Mouse (Mus musculus) 3134 (cell line): ENCODE measurements around the gene Tuba3a.
"Not testable (repeated sequence)": the region's sequence is repeated elsewhere in the genome, so short reads cannot be mapped to it uniquely, and the experiment has no call there.

Source experiments
- DNase-seq: peaks from one replicate; pipeline ENCODE4 v3.0.0-alpha.2; 2011; ENCODE audit warnings: low spot score; ENCODE audit not compliant: insufficient read length; ENCODE audit errors: extremely low read depth

Gene Tuba3a

GRCm38 (mm10) chr6:125268799-125269198 is 17.0 kb downstream of the Tuba3a start:
- no peak for DNase-seq

DNA sequence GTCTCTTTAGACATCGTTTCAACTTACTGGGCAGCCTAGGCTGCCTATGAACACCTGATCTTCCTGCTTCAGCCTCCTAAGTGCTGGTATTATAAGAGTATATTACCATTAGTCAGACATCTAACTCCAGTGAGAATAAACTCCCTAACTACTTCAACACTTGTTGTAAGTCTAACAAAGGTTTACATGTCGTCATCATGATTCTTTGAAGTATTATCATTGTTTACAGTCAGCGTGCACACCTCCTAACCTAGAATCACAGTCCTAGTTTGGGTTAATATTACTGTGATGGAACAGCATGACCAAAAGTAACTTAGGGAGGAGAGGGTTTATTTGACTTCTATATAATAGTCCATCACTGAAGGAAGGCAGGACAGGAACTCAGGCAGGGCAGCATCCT is 18.4 kb downstream of the Tuba3a start:
- no peak for DNase-seq

- not testable (repeated sequence) for DNase-seq
Observed at GRCm38 (mm10) chr6:125266600-125266999, 19.2 kb downstream of the Tuba3a start.

- DNase-seq, result no peak
Observed at GRCm38 (mm10) chr6:125266091-125266490, 19.8 kb downstream of the Tuba3a start.

DNA sequence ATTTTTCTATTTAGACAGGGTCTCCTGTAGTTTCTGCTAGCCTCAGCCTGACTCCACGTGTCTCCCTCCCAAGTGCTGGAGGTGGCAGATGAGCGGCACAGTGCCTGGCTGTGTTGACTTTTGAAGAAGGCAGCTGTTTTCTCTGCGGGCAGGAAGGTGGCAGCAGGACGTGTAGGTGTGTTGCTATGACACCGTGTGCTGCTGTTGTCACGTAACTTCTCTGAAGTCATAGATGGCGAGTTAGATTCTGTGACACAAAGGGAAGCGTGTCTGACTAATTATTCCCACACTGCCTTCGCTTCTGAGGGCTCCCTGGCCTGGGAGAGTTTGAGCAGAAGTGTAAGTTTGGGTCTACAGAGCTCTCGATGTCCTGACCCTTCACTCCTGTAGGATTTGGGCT is 20.6 kb downstream of the Tuba3a start:
- no peak for DNase-seq

GRCm38 (mm10) chr6:125264219-125264618 is 21.6 kb downstream of the Tuba3a start:
- no peak for DNase-seq

DNA sequence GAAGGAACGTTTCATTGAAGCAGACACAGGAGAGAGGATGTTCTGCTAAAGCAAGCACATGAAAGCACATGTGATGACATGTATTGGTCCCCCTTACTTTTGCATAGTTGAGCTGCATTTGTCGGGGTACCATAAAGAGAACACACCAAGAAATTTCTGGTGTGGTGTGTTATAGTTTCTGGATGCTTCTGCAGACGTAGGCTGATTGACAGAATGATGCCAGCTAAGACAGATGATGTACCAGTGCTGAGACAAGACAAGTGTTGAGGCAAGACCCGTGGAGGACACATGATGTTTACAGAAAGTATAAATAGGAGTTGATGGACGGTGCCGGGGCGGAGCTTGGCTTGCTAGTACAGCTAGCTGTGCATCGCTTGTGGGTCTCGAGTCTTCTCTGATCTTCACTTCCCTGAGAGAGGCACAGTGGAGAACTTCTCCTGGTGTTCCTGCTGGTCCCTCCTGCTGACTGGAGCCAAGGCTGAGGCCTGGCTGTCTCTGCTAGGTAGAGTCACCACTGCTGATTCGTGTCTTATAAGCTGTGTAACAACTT is 25.8 kb downstream of the Tuba3a start:
- no peak for DNase-seq

DNA sequence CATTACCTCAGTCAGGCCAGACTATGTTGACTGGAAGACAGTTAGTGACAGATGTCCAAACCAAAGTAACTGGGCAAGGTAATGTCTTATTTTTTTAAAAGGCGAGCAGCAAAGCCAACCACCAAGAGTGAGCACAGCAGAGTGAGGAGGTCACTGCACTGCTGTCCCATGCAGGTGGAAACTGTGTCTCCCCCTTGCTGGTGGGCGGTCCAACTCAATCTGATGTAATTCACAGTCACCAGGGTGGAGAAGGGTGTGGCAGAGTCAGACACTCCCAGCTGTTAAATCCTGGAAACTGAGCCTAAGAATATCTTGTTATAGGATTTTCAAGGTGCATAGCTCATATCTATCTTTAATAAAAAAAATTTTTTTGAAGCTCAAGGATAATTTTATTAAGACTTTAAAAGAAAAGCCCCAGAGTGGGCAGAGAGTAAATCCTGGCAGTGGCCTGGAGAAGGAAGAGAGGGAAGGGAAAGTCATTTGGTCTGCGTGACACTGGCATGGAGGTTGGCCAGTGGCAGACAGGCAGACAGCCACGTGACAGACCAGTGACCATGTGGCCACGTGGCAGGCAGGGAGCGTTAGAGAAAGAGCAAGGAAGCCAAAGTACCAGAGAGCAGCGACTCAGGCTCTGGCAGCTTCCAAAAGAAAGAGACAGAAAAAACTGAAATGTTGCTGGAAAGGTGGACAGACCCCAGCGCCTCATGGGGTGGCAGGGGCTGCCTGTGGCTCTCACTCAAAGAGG is 29.4 kb downstream of the Tuba3a start:
- peak; percentile 70 for DNase-seq

DNA sequence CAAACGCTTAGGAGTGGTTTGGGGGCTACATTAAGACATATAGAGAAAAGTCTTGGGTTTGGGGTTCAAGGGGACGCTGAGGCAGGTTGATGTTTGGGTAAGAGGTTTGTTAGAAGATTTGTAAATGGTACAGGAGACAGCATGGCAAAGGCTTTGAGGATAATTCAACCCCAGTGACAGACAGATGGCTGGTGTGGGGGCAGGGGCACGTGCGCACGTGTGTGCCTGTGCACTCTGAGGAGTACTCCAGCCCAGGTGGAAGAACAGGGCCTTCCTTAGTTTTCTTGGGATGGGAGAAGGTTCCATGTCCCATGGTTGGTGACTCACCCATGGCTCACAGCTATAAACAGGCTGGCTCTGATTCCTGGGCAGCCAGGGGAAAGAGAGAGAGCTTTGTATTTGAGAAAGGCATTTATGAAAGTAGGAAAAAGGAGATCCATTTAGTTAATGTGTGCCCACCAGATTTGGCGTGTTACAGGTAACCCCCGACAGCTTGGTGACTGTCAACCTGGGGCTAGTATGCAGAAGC is 30.3 kb downstream of the Tuba3a start:
- peak; percentile 61 for DNase-seq

DNA sequence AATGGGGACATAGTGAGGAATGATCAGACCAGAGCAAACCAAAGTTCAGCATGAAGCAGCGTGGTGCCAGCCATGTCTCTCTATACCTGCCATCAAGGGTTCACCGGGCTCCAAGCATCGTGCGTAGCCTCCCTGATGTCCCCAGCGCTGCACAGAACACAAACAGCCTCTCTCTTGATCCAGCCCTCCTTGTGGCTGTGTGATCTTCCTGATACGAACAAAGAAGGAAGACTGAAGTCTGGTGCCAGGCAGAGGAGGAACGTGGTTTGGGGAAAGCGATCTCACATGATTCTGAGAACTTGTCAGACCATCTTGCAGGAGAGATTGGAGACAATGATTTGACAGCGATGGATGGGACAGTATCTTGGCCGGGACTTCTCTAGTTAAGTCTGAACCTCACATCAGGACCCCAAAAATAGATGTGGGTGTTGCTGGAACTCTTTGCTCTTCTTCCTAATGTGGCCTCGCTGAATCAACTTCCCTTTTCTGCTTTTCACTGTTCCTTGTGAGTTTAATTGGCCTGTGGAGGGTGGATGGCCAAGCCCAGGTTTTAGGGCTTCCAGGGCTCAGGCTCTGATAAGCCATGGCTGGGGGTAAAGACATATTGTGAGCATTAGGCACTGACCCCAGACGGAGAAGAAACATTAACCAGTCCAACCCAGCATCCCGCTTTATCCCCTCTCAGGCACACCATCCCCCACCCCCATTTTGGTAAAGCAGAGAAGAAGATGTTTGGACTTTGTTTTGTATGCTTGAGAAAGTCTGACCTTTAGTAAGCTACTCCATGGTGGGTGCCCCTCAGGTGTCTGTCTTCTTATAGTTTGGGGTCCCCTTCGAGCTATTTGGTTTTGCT is 31.8 kb downstream of the Tuba3a start:
- no peak for DNase-seq

DNA sequence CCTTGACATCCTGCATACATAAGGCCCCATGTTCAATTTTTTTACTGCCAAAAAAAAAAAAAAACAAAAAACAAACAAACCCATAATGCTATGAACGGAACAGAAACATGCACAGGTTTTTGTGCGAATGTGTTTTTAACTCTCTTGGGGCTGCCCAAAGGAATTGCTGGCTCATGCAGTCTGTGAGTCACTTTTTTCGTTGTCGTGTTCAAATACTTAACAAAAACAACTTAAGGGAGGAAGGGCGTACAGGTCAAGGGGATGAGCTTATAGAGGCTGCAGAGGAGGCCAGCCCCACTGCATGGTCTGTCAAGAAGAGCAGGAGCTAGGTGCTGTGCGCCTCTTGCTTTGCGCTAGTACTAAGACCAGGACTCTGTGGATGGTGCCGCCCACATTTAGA is 33.1 kb downstream of the Tuba3a start:
- DNase-seq, result peak; percentile 36

GRCm38 (mm10) chr6:125252285-125252684 is 33.6 kb downstream of the Tuba3a start:
- no peak for DNase-seq

DNA sequence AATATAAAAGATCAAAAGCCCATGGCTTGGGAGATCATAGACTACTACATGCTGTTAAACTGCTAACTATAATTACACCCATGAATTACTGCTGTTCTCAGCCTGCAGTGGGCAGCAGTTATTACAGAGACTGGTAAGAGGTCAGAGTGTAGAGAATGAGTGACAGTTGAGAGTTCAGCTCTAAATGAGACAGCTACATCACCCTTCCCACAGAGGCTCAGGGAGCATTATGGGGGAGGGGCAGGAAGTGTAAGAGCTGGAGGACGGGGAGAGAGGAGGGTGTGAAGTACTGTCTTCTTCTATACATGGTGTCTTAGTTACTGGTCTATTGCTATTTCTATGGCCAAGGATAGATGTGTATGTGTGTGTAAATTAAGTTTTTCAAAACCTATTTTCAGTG is 41.3 kb downstream of the Tuba3a start:
- no peak for DNase-seq

DNA sequence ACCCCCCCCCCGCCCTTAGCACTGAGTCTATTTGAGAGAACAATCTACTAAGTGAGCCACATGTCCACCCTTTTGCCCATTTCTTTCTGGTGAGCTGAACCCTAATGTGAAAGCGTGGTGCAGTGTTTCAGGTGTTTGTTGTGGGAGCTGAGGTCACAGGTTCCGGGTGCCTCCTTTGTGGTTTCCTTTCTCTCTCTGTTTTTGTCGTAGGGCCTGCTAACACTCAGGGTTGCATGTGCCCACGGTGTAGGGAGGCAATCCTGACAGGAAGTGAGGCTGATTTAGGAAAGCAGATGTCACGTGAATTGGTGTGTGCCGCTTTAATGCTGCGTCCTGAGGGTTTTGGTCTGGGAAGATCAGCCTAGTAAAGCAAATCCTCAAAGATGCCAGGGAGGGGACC is 44.3 kb downstream of the Tuba3a start:
- no peak for DNase-seq

DNA sequence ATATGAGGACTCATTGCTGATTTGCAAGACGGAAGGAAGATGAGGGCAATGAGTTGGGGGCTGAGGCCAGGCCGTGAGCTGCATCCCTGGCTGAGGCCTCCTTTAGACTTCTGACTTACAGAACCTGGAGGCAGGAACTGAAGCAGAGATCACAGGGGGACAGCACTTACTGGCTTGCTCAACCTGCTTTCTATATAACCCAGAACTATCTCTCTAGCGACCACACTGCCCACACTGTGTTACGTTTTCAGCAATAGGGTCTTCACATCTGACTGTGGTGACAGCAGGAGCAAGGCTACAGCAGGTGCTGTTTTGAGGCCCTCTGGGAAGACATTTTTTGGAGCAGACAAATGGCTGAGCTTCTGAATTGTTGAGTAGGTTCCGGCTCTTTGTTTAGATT is 45.2 kb downstream of the Tuba3a start:
- no peak for DNase-seq

GRCm38 (mm10) chr6:125239547-125239946 is 46.3 kb downstream of the Tuba3a start:
- no peak for DNase-seq

- DNase-seq, result no peak
Observed at GRCm38 (mm10) chr6:125238396-125238795, 47.4 kb downstream of the Tuba3a start.

DNA sequence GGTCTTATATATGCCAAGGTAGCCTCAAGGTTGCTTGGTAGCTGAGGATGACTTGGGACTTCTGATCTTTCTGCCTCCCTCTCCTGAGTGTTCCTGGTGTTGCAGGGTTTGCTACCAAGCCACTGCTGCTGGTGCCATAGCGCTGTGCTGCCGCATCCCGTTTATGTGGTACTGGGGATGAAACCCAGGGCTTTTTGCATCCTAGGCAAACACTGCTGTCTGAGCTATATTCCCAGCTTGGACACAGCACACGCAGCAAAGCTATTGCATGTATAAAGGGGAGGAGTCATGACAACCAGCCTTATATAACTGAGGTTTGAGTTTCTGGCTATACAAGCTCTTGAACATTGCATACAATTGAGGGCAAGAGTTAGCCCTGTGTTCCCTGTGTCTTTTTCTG is 48.4 kb downstream of the Tuba3a start:
- DNase-seq, result no peak

- no peak for DNase-seq
Observed at GRCm38 (mm10) chr6:125236782-125237181, 49.1 kb downstream of the Tuba3a start, which contains the start of gene Cd27. Gene Cd27, minus strand, starts transcription at chr6:125237010.

DNA sequence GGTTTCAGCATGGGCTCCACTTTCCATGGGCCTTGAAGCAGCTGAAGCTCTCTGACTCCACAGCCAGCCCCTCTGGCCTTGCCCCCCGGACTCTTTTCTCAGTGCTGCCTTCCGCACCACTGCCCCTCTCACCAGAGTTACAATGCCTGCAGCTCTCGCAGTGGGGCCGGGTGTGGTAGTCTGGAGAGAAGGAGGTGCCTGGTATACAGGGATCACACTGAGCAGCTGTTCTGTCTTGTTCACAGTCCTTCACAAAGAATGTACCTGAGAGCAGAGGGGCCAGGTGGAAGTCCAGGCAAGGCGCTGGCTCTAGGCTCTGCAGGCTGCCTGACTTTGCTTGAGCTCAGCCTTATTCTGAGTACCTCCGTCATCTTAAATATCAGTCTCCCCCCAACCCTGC is 49.5 kb downstream of the Tuba3a start:
- no peak for DNase-seq

GRCm38 (mm10) chr6:125234520-125234828 is 51.4 kb downstream of the Tuba3a start:
- DNase-seq, result no peak
